Mouse (Mus musculus) cerebellum, postnatal 14 days (tissue): ENCODE measurements around the gene Ptprs.

ENCODE experiments used
- DNase-seq, 2 experiments: peaks; one replicate each; pipeline ENCODE4 v3.0.0; 2021; ENCODE audit warnings: mixed read lengths in 2 of 2

Gene Ptprs

GRCm38 (mm10) chr17:56466747-56467146, 9.5 kb downstream of the Ptprs start:
- no peak for DNase-seq

GRCm38 (mm10) chr17:56464817-56465216, 11.5 kb downstream of the Ptprs start:
- DNase-seq: peak in 1 of 2 experiments; percentile 61

GRCm38 (mm10) chr17:56464345-56464744, 11.9 kb downstream of the Ptprs start:
- no peak for DNase-seq

GRCm38 (mm10) chr17:56463500-56463899, 12.8 kb downstream of the Ptprs start:
- no peak for DNase-seq

- no peak for DNase-seq
Measured at GRCm38 (mm10) chr17:56462835-56463455, 13.3 kb downstream of the Ptprs start.

GRCm38 (mm10) chr17:56461771-56462743, 14.2 kb downstream of the Ptprs start:
- peak; percentile 93 to 97 for DNase-seq

GRCm38 (mm10) chr17:56460876-56461275, 15.4 kb downstream of the Ptprs start:
- DNase-seq: no peak

GRCm38 (mm10) chr17:56457442-56457841, 18.8 kb downstream of the Ptprs start:
- DNase-seq: no peak

- peak; percentile 60 for DNase-seq
Measured at GRCm38 (mm10) chr17:56456353-56456752, 19.9 kb downstream of the Ptprs start.

GRCm38 (mm10) chr17:56453689-56454088, 22.6 kb downstream of the Ptprs start:
- DNase-seq: peak in 1 of 2 experiments; percentile 77

- DNase-seq: no peak
Measured at GRCm38 (mm10) chr17:56453251-56453650, 23.0 kb downstream of the Ptprs start.

GRCm38 (mm10) chr17:56447716-56448115, 28.6 kb downstream of the Ptprs start:
- DNase-seq: no peak

- DNase-seq: no peak
Measured at GRCm38 (mm10) chr17:56445397-56445796, 30.9 kb downstream of the Ptprs start.

GRCm38 (mm10) chr17:56444771-56445170, 31.5 kb downstream of the Ptprs start:
- no peak for DNase-seq

GRCm38 (mm10) chr17:56443341-56443795, 32.9 kb downstream of the Ptprs start:
- no peak for DNase-seq

- no peak for DNase-seq
Measured at GRCm38 (mm10) chr17:56442316-56442715, 34.0 kb downstream of the Ptprs start.

- DNase-seq: no peak
Measured at GRCm38 (mm10) chr17:56439731-56440460, 36.4 kb downstream of the Ptprs start.

- DNase-seq: no peak
Measured at GRCm38 (mm10) chr17:56431582-56431981, 44.7 kb downstream of the Ptprs start.

GRCm38 (mm10) chr17:56427857-56428256, 48.4 kb downstream of the Ptprs start:
- no peak for DNase-seq

- no peak for DNase-seq
Measured at GRCm38 (mm10) chr17:56425941-56426340, 50.3 kb downstream of the Ptprs start.

- peak; percentile 90 for DNase-seq
Measured at GRCm38 (mm10) chr17:56425584-56425914, 50.7 kb downstream of the Ptprs start.

GRCm38 (mm10) chr17:56424726-56425583, 51.3 kb downstream of the Ptprs start:
- DNase-seq: peak; percentile 49 to 57
